Mouse (Mus musculus) adipocyte (in vitro differentiated cells): ENCODE data around the gene Abl1.

ENCODE experiments used
- DNase-seq: peaks from one replicate; pipeline ENCODE4 v3.0.0-alpha.2; 2016; ENCODE audit warnings: low spot score

The Abl1 gene

DNA sequence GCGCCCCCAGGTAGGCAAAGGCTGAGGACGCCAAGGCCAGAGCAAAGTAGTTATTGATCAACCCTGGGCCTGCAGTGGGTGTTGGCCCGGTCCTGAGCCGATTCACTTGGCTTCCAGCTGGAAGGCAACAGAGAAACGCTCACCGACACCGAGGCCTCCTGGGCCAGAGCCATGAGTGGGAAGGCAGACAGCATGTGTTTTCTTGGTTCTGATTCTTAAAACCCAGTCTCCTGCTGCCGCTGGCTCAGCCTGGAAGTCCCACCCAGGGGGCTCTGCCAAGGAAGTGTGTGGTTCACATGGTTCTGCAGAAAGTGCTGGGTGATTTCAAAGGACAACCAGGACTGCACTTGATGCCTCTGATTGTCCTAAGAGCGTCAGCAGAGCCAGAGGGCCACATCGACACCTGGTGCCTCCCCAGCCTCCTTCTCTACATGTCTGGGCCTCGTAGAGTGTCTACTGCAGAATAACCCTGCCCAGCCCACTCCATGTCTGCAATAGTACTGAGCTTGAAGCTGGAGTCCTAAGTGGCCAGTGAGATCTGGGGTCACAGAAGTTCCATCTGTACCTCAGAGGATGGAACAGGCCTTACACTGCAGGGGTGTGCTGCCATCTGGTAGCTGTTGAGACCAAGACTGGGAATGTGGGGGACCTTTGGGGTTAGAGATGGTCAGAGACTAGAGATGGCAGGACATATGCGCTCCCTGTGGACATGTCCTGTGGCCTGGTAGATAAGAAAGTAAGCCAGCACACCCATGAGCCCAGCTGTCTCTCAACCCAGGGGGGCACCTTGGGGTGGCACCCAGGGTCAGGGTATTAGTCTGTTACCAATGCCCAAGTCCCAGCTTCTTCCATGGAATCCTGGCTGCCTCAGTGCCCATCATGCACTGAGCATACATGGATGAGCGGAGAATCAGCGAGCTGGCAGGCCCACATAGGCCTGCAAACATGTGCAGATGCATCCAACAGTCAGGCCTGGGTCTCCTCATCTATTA is 138.2 kb downstream of the Abl1 start:
- no peak for DNase-seq

- peak; percentile 12 for DNase-seq
Observed at GRCm38 (mm10) chr2:31827877-31828276, 139.7 kb downstream of the Abl1 start.

- no peak for DNase-seq
Observed at GRCm38 (mm10) chr2:31828311-31828825, 140.2 kb downstream of the Abl1 start.

- no peak for DNase-seq
Observed at GRCm38 (mm10) chr2:31836091-31836490, 147.9 kb downstream of the Abl1 start.

DNA sequence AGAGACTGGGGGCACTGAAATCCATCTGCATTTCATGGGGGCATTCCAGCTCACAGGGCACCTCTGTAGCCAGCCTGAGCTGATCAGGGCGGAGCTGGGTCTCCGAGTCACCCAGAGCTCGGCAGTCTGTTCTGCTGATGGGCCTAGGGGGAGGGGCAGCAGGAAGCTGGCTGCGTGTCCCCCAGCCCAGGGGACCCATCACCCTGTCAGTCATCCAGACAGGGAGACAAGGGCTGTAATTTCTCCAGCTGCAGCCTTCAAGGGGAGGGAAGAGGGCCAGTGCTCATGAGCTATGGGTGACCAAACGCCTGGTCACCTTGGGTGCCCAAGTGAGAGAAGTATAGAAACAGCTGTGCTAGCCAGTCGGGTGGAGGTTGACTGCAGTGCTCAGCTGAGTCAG is 148.8 kb downstream of the Abl1 start:
- no peak for DNase-seq

GRCm38 (mm10) chr2:31838868-31839267 is 150.7 kb downstream of the Abl1 start:
- DNase-seq = no peak

- DNase-seq = no peak
Observed at GRCm38 (mm10) chr2:31844729-31845136, 156.6 kb downstream of the Abl1 start.

DNA sequence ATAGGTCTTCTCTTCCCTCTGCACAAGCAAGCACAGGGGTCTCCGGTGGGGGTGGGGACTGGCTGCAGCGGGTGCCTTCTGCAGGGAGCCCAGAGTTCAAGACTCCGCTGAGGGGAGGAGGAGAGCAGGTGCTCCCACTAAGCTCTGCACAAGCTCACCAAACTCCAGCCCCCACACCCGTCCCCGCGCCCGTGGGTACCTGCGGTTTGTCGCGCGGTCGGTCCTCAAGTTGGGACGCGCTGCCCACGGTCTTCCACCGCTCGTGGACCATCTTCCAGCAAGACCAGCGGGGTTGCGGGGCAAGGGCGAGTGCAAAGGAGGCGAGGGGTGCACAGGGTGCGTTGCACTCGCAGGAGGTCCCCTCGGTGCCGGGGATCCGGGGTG is 157.3 kb downstream of the Abl1 start:
- no peak for DNase-seq

DNA sequence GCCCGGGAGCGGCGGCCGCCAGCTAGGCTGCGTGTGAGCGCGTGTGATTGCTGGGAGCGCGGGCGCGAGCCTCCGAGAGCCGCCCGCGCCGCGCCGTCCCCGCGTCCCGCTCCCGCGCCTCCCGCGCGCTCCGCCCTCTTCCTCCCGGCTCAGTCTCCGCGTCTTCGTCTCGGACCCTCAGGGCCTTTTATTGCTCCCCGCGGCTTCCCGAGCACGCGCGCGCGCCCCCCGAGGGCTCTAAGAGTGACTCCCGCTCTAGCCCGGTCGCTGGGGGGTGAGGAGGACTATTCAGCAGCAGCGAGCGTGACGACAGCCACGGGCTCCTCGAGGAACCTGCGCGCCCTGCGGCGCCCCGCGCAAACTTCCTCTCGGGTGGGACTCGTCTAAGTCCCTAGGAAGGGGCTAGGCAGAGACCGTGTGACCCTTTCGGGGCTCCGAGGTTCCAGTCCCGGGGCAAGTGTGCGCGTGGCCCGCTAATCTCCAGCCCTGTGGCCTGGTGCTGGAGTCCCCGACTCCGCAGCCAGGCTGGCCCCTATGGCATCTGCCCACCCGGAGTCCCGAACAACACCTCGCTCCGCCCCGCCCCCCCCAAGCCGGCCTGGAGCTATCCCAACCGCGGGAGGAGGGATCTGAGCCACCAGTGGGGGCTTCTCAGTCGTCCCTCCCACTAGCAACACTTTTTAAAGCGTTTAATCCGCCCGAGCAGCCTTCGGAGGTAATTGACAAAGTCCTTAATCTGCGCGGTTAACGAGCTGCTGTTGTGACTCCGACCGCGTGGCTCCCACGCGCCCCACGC is 157.9 kb downstream of the Abl1 start, which contains the start of gene Fibcd1:
Gene Fibcd1 (minus strand): TSS at position 110 of the 796 bp plus-strand sequence.
- DNase-seq = no peak

- DNase-seq = no peak
Observed at GRCm38 (mm10) chr2:31846692-31847660, 158.8 kb downstream of the Abl1 start.

DNA sequence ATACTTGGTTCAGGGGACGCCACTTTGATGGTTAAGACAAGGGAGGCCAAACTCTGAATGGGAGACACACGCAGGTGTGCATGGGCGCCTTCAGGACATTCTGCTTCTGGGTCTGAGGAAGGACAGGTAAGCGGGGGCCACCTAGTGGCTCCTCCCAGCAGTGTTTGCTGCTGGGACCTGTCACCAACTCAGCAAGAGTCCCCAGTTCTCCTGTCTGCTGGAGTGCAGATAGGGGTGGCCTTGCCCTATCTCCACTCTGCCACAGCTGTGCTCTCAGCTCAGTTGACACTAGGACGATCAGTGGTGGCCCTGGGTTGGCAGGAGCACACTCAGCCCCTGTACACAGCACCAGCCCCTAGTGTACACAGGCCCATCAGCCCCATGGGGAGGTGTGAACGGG is 159.7 kb downstream of the Abl1 start:
- no peak for DNase-seq

GRCm38 (mm10) chr2:31850141-31850540 is 162.0 kb downstream of the Abl1 start:
- peak; percentile 12 for DNase-seq
